Mouse (Mus musculus) hindbrain, embryonic 13.5 days (tissue): ENCODE results near the gene Wwc1. TPM values are rescaled to one million over a fixed set of nuclear protein-coding genes. Genes with fewer than 3 reads are reported as not detected.
"Not testable (repeated sequence)": the region's sequence is repeated elsewhere in the genome, so short reads cannot be mapped to it uniquely, and the experiment has no call there.

Experiments
- ATAC-seq: fragments of 200-750 bp; cut with Nextera tagmentation; 2 replicates; pipeline ENCODE4 v1.8.0; 2017; ENCODE audit warnings: moderate TSS enrichment; ENCODE audit not compliant: low FRiP score
- H3K27ac ChIP-seq: fragments of 300-500 bp; sonication (generic); 2 replicates; pipeline ENCODE4 v1.5.1; 2015; ENCODE audit warnings: inconsistent platforms, mild to moderate bottlenecking, moderate library complexity
- H3K27me3 ChIP-seq: fragments of 300-500 bp; sonication (generic); 2 replicates; pipeline ENCODE4 v1.6.1; 2015; ENCODE audit warnings: mild to moderate bottlenecking, inconsistent platforms
- H3K36me3 ChIP-seq: fragments of 300-500 bp; sonication (generic); 2 replicates; pipeline ENCODE4 v1.6.1; 2015; ENCODE audit warnings: mild to moderate bottlenecking, inconsistent platforms
- H3K4me1 ChIP-seq: fragments of 300-500 bp; sonication (generic); replicated peaks from 2 replicates; pipeline ENCODE4 v1.6.1; 2015; ENCODE audit warnings: inconsistent platforms
- H3K4me2 ChIP-seq: fragments of 300-500 bp; sonication (generic); 2 replicates; pipeline ENCODE4 v1.6.1; 2015; ENCODE audit warnings: inconsistent platforms, mild to moderate bottlenecking, moderate library complexity
- H3K4me3 ChIP-seq: fragments of 300-500 bp; sonication (generic); 2 replicates; pipeline ENCODE4 v1.5.1; 2015; ENCODE audit warnings: mild to moderate bottlenecking, inconsistent platforms
- H3K9ac ChIP-seq: fragments of 300-500 bp; sonication (generic); 2 replicates; pipeline ENCODE4 v1.6.1; 2015; ENCODE audit warnings: mild to moderate bottlenecking, inconsistent platforms
- H3K9me3 ChIP-seq: fragments of 300-500 bp; sonication (generic); 2 replicates; pipeline ENCODE4 v1.6.1; 2016; ENCODE audit warnings: inconsistent platforms
- WGBS: fragments of 180-500 bp; shearing (Covaris S2); methylation state at CpG from one replicate; pipeline ENCODE4 v1.1.7; 2015; 5-methylcytosine and 5-hydroxymethylcytosine counted together
- polyA plus RNA-seq: library from polyadenylated mRNA; unstranded; fragments of >200 nt; fragmentation: Nextera tagmentation; extraction: Ambion mirVana; gene quantifications from 2 replicates; pipeline ENCODE4 v1.2.1, GENCODE M21; 2015

Gene Wwc1
- polyA plus RNA-seq, 1 experiment from 2014 or later: 7.1 TPM

DNA sequence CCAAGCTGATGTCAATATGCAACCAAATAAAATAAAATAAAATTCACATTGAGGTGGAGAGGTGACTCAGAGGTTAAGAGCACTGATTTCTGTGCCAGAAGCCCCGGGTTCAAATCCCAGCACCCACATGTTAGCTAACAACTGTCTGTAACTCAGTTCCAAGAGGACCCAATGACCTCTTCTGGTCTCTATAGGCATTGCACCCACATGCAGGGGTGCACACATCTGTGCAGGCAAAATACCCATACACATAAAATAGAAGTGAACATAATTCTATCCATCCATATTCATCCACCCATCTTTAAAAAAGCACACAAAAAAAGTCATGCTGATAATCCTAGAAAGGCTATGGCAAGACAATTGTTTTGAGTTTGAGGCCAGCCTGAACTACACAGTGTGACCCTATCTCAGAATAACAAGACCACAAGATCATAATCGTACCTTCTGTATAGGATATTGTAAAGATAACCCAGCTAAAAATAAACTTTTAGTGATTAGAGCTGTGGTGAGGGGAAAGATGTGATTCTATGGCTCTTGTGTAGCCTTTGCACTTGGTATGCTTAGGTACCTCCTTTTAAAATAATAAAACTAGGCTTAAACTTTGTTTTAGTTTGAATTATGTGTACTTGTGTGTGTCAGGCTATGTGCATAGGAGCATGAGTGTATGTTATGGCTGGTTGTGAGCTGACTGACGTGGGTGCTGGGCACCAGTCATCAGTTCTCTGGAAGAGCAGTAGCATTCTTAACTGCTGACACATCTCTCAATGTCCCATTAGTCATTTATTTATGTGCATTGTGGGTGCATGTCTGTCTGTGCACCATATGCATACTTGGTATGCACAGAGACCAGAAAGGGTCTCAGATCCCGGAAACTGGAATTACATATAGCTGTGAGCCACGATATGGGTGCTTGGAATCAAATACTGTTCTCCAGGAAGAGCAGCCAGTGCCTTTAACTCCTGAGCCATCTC, 142.9 kb downstream of the Wwc1 start:
- Histone ChIP-seq H3K27me3 (no peaks in the 10 kb centered on the region), H3K9ac (peak overlapping the region; percentile 53; the same call in 1 of the 2 replicates), H3K4me2 (peak overlapping the region; percentile 55), H3K4me3 (no peak overlapping the region), H3K9me3 (no peaks in the 10 kb centered on the region), H3K27ac (peak overlapping the region; percentile 52), H3K4me1 (peaks cover 21% of the 10 kb centered on the region), H3K36me3 (peaks cover 7% of the 10 kb centered on the region)
- 81% methylated on average over 5 of the region's 5 CpGs for WGBS
- ATAC-seq: no peak

DNA sequence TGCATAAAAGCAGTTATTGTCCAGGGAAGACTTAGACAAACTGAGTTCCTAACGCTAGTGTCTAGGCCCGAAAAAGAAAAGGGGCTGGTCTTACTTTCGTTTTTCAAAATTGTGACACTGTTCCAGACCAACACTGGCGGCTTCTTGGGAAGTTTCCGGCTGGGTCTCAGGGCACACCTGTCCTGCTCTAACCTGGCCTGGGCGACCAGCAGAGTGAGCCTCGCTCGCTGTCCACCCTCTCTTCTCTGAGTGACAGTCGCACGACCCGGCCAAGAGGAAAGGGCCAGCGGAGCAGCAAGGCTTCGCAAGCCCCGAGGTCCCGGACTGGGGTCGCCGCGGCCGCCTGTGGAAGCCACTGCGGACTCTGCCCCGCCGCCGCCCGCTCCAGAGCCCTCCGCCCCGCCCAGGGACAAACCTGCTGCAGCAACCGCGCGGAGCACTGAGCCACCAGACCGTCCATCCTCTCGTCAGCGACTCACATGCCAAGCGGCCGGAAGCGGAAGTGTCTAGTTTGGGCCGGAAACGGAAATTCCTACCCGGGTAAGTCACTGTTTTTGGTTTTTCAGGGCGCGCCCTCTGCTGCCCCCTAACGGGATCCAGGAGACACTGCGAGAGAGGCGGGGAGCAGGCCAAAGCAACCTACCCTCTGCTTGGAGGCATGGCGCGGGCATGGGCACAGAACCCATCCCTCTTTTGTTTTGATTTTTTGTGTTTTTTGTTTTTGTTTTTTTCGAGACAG, 146.1 kb downstream of the Wwc1 start, which contains the start of gene Rars:
TSS of gene Rars (minus strand) at position 485 of the 739 bp plus-strand sequence.
- WGBS: 2% methylated on average over 46 of the region's 46 CpGs

DNA sequence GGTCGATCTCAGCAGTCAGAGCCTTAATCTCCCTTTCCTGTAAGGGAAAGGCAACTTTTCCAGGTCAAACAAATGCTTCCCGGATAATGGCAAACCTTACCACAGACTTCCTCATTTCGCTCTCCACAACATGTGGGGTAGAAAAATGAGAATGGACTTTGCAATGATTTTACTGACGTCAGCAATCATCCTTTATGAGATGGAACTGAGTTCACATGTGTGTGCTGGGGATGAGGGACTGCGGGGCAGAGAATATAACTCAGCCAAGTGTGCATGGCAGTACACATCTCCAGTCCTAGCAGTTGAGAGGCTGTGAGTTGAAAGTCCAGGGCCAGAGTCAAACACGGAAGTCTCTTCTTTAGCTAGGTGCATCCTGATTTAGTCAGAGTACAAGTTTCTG, 147.1 kb downstream of the Wwc1 start:
- Histone ChIP-seq H3K4me2 (peak overlapping the region; percentile 85), H3K27me3 (no peaks in the 10 kb centered on the region)
- no peak for ATAC-seq

More for the DNA sequence above, 146.1 kb downstream of the Wwc1 start, which contains the start of gene Rars:
- Histone ChIP-seq H3K4me2 (peak within 1 kb of the TSS; percentile 85), H3K9me3 (no peaks in the 10 kb centered on the region), H3K27ac (peak within 1 kb of the TSS; percentile 55), H3K4me1 (peaks cover 26% of the 10 kb centered on the region), H3K4me3 (peak within 1 kb of the TSS; percentile 91), H3K36me3 (peaks cover 26% of the 10 kb centered on the region), H3K27me3 (no peaks in the 10 kb centered on the region), H3K9ac (peak within 1 kb of the TSS; percentile 87)
- ATAC-seq: peak; percentile 85

DNA sequence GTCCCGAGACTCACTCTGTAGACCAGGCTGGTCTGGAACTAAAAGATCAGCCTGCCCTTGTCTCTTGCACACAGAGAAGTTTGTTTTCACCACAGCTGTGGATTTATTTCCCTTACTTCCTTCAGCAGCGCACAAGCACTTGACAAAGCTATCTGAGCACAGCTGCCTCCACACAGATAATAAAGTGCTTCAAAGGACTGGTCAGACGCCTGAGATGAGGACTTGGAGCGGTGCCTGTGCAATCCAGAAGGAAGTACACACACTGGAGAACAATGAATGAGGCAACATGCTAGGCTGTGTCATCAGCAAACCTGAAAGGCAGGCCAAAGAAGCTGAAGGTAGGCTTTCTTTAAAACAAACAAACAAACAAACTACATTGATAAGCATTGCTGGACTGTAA, 148.2 kb downstream of the Wwc1 start:
- H3K27me3 ChIP-seq: no peaks in the 10 kb centered on the region
- no peak overlapping the region for H3K4me3 ChIP-seq
- ATAC-seq: no peak
- H3K9ac ChIP-seq: no peak overlapping the region
- no peaks in the 10 kb centered on the region for H3K9me3 ChIP-seq
- H3K4me1 ChIP-seq: peaks cover 19% of the 10 kb centered on the region
- H3K27ac ChIP-seq: no peak overlapping the region
- 87% methylated on average over 4 of the region's 4 CpGs for WGBS
- H3K4me2 ChIP-seq: no peak overlapping the region
- peaks cover 47% of the 10 kb centered on the region for H3K36me3 ChIP-seq

More for the DNA sequence above, 147.1 kb downstream of the Wwc1 start:
- Histone ChIP-seq H3K36me3 (peaks cover 35% of the 10 kb centered on the region), H3K9me3 (no peaks in the 10 kb centered on the region), H3K4me1 (peaks cover 22% of the 10 kb centered on the region), H3K27ac (no peak overlapping the region), H3K4me3 (peak overlapping the region; percentile 91), H3K9ac (peak overlapping the region; percentile 87)
- WGBS: 90% methylated on average over 6 of the region's 6 CpGs

DNA sequence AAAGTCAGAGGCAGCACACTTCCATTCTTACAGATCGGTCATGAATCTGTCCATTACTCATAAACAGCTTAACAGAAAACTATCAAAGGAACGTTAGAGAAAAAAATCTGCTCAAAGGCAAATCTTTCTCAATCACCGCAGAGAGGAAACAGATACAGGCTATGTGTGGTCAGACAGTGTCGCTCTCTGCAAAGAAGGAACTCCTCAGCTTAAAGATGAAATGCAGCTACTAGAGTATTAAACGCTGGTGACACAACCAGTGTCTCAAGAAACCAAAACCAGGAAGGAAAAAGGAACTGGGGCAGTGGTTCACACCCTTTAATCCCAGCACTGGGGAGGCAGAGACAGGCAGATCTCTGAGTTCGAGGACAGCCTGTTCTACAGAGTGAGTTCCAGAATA, 152.6 kb downstream of the Wwc1 start:
- H3K27ac ChIP-seq: no peak overlapping the region
- no peak for ATAC-seq
- peaks cover 87% of the 10 kb centered on the region for H3K36me3 ChIP-seq
- no peak overlapping the region for H3K4me2 ChIP-seq
- peaks cover 6% of the 10 kb centered on the region for H3K4me1 ChIP-seq
- no peak overlapping the region for H3K9ac ChIP-seq
- no peak overlapping the region for H3K4me3 ChIP-seq
- no peaks in the 10 kb centered on the region for H3K9me3 ChIP-seq
- H3K27me3 ChIP-seq: no peaks in the 10 kb centered on the region
- 95% methylated on average over 6 of the region's 6 CpGs for WGBS

DNA sequence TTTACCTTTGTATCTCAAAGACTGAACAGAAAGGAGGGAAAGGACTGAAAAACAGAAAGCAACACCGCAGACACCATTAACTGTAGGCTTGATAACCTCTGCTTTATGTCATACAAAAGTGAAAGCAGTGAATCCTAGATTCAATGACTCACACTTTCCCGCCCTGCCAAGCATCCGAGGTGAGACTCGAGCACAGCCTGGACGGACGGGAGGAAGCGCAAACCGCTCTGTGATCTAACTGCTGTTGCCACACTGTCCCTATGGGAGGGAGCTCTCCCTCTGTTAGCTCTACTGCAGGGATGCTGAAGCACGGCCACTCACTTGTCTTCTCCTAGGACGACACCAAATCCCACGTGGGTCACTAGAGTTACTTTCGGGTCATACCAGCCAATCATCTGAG, 164.0 kb downstream of the Wwc1 start:
- no peak overlapping the region for H3K27ac ChIP-seq
- no peak overlapping the region for H3K4me2 ChIP-seq
- H3K36me3 ChIP-seq: peaks cover 97% of the 10 kb centered on the region
- no peak for ATAC-seq
- no peaks in the 10 kb centered on the region for H3K27me3 ChIP-seq
- H3K9me3 ChIP-seq: no peaks in the 10 kb centered on the region
- no peaks in the 10 kb centered on the region for H3K4me1 ChIP-seq
- 93% methylated on average over 12 of the region's 12 CpGs for WGBS
- H3K9ac ChIP-seq: no peak overlapping the region
- no peak overlapping the region for H3K4me3 ChIP-seq

DNA sequence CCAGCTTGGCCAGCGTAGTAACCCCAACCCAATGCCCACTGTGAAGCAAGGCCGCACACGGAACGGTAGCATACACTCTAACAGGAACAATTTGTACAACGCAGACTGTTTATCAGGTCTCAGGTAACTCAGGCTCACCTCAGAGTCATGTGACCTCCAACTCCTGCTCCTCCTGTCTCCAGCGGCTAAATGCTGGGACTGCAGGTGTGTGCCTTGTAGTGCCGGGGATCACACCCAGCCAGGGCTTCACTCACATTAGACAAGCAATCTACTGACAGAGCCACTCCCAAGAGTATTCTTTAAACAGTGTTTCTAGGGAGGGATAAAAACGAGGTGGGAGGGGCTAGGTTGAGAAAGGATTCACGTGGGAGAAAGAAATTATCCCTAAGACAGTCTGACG, 168.9 kb downstream of the Wwc1 start:
- no peak for ATAC-seq
- Histone ChIP-seq H3K9me3 (no peaks in the 10 kb centered on the region), H3K4me1 (no peaks in the 10 kb centered on the region), H3K36me3 (peaks cover 99% of the 10 kb centered on the region), H3K4me3 (no peak overlapping the region), H3K4me2 (no peak overlapping the region), H3K27me3 (no peaks in the 10 kb centered on the region), H3K9ac (no peak overlapping the region), H3K27ac (no peak overlapping the region)
- 86% methylated on average over 10 of the region's 10 CpGs for WGBS

DNA sequence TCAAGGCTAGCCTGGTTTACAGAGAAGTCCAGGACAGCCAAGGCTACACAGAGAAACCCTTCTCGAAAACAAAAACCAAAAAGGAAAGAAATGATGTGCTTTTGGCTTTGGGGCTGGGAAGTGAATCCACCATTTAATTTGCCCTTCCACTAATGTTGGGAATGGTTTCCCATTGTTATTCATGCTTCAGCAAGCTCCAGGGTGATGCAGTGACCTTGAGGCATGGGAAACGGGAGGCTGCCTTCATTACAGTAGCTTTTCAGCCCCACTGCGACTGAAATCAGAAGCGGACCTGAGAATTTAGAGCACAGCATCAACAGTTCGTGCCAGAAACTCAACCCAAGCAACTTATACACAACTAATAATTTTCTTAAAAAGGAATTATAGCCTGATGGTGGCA, 179.0 kb downstream of the Wwc1 start:
- peaks cover 24% of the 10 kb centered on the region for H3K4me1 ChIP-seq
- peaks cover 3% of the 10 kb centered on the region; the same call in 1 of the 2 replicates for H3K36me3 ChIP-seq
- no peak overlapping the region for H3K4me3 ChIP-seq
- no peak overlapping the region for H3K4me2 ChIP-seq
- 76% methylated on average over 5 of the region's 5 CpGs for WGBS
- peaks cover 39% of the 10 kb centered on the region for H3K27me3 ChIP-seq
- H3K27ac ChIP-seq: no peak overlapping the region
- ATAC-seq: no peak
- no peak overlapping the region for H3K9ac ChIP-seq
- no peaks in the 10 kb centered on the region for H3K9me3 ChIP-seq

DNA sequence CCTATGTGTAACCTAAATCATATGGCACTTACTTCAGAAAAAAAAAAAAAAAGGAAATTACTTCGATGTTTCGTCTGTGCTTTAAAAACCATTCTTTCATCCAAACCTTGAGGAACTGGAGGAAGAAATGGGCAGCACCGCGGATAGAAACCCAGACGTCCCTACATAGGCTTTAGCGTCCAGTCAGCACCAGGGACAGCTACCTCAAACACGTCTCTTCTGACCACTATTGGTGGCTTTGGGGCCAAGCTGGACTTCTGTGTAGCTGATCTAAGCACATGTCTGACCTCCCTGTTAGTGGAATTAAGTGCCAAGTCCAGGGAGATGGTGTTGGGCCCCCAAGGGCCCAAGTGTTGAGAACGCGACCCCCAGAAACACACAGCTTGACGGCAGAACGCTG, 181.5 kb downstream of the Wwc1 start, which contains the start of gene Fbll1:
TSS of gene Fbll1 (minus strand) at position 11 of the 400 bp plus-strand sequence.
- H3K4me1 ChIP-seq: peaks cover 27% of the 10 kb centered on the region
- H3K4me2 ChIP-seq: peak within 1 kb of the TSS; percentile 88
- peak within 1 kb of the TSS; percentile 82 for H3K9ac ChIP-seq
- no peaks in the 10 kb centered on the region for H3K36me3 ChIP-seq
- H3K27me3 ChIP-seq: peaks cover 57% of the 10 kb centered on the region
- peak within 1 kb of the TSS; percentile 91 for H3K27ac ChIP-seq
- no peaks in the 10 kb centered on the region for H3K9me3 ChIP-seq
- peak; percentile 30; the same call in 1 of the 2 replicates for ATAC-seq
- peak within 1 kb of the TSS; percentile 69 for H3K4me3 ChIP-seq
- 7% methylated on average over 11 of the region's 11 CpGs for WGBS

DNA sequence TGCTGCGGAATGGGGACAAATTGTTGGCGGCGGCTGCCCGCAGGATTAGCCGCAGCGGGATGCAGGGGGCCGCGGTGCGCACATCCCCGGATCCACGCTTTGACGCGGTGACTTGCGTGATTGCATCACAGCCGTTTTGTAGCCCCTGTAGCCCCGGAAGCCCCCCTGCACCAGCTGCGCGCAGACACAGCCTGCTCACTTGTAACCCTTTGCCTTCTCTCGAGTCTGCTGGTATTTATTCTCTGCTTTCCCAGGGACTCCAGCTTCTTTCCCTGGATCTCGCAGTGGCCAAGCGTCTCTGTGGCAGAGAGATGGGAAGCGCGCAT, 181.9 kb downstream of the Wwc1 start:
- Histone ChIP-seq H3K4me1 (peaks cover 27% of the 10 kb centered on the region), H3K9me3 (no peaks in the 10 kb centered on the region), H3K4me3 (peak overlapping the region; percentile 69), H3K4me2 (peak overlapping the region; percentile 88), H3K9ac (peak overlapping the region; percentile 82), H3K27ac (peak overlapping the region; percentile 91), H3K36me3 (no peaks in the 10 kb centered on the region), H3K27me3 (peaks cover 57% of the 10 kb centered on the region)
- 2% methylated on average over 20 of the region's 23 CpGs for WGBS
- peak; percentile 96 for ATAC-seq

DNA sequence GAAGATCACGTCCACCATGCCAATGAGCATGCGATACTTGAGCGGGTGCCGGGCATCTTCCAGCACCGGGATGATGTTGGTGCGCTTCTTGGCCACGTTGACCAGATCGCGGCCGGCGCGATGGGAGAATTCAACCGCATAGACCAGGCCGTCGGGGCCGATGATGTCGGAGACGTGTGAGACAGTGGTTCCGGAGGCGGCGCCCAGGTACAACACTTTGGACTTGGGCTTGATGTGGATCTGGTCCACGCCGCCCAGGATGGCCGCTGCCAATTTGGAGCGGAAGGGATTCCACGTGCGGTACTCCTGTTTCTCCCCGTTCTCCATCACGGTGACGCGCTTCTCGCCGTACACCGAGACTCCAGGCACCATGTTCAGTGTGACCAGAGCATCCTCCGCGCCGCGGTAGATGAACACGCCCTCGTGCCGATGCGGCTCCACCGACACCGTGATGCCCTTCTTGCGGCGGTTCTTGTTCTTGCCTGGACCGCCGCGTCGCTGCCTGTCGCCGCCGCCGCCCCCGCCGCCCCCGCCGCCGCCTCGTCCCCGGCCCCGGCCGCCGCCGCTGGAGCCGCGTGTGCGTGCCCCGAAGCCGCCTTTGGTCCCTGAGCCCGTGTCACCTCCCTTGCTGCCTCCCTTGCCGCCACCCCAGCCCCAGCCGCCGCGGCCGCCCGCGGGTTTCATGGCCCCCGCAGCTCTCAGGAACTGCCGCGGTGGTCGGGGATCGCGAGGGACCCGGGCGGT, 182.4 kb downstream of the Wwc1 start:
- 3% methylated on average over 67 of the region's 86 CpGs for WGBS
- peaks cover 27% of the 10 kb centered on the region for H3K4me1 ChIP-seq
- peak; percentile 80 for ATAC-seq
- peaks cover 57% of the 10 kb centered on the region for H3K27me3 ChIP-seq
- peak overlapping the region; percentile 91 for H3K27ac ChIP-seq
- peak overlapping the region; percentile 69 for H3K4me3 ChIP-seq
- H3K9me3 ChIP-seq: no peaks in the 10 kb centered on the region
- H3K9ac ChIP-seq: peak overlapping the region; percentile 82
- peak overlapping the region; percentile 88 for H3K4me2 ChIP-seq
- no peaks in the 10 kb centered on the region for H3K36me3 ChIP-seq

DNA sequence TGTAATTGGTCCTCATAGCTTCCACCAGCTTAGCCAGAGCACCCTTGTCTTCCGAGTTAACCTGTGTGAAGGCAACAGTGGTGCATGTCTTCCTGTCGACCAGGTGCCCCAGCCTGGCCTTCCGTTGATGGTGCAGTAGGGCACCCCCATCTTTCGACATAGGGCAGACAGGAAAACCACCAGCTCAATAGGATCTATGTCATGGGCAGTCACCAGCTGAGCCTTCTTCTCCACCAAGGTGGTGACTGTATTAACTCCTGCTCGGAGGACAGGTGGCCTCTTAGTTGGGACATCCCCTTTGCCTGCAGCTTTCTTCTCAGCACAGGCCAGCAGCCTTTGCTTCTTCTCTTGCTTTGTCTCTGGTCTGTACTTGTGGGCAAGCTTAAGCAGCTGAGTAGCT, 187.5 kb downstream of the Wwc1 start:
- H3K9me3 ChIP-seq, H3K9ac ChIP-seq, H3K36me3 ChIP-seq, ATAC-seq, H3K27ac ChIP-seq, H3K4me3 ChIP-seq, H3K4me2 ChIP-seq: not testable (repeated sequence)
- Histone ChIP-seq H3K27me3 (peaks cover 33% of the 10 kb centered on the region), H3K4me1 (peaks cover 21% of the 10 kb centered on the region)
- 92% methylated on average over 5 of the region's 5 CpGs for WGBS
